Mouse (Mus musculus) ES-Bruce4 (cell line): Measurements from ENCODE around the gene Piga.

Experiments
- CTCF ChIP-seq: IDR thresholded peaks from one replicate; pipeline ENCODE4 v1.8.1; 2011; ENCODE audit warnings: low read depth, low read length
- POLR2A ChIP-seq: IDR thresholded peaks from one replicate; pipeline ENCODE4 v1.8.1; 2011; ENCODE audit warnings: low read length; ENCODE audit not compliant: insufficient read depth

GRCm38 (mm10) chrX:164419955-164420354 lies 368 bp downstream of the Piga start:
- TF ChIP-seq CTCF (no peak), POLR2A (no peak)
